Mouse (Mus musculus) brain, embryonic 14.5 days (tissue): ENCODE results near the gene Atp6v0e. TPM values are rescaled to one million over a fixed set of nuclear protein-coding genes. Genes with fewer than 3 reads are reported as not detected.

Experiments used
- DNase-seq: peaks from one replicate; pipeline ENCODE4 v3.0.0-alpha.2; 2011; ENCODE audit warnings: low read depth
- CTCF ChIP-seq: fragments of 200-500 bp; IDR thresholded peaks from 2 replicates; pipeline ENCODE4 v1.5.1; 2012; ENCODE audit warnings: inconsistent platforms, mild to moderate bottlenecking, moderate library complexity, borderline replicate concordance; ENCODE audit not compliant: insufficient read depth, insufficient read length; ENCODE audit errors: extremely low read depth
- POLR2A ChIP-seq: fragments of 200-500 bp; IDR thresholded peaks from 2 replicates; pipeline ENCODE4 v1.6.1; 2012; ENCODE audit warnings: mild to moderate bottlenecking, inconsistent platforms, borderline replicate concordance; ENCODE audit not compliant: poor library complexity, insufficient read depth, insufficient read length, severe bottlenecking; ENCODE audit errors: extremely low read depth
- polyA plus RNA-seq: library from polyadenylated mRNA; depleted of rRNA; stranded (reverse); fragments of >200 nt; gene quantifications from 2 replicates; pipeline ENCODE4 v1.2.3, GENCODE M21; 2012

The Atp6v0e gene
- polyA plus RNA-seq, 1 experiment = 79.1 TPM

GRCm38 (mm10) chr17:26625521-26626010 is 37.5 kb upstream of the Atp6v0e start:
- TF ChIP-seq CTCF (no peak), POLR2A (no peak)
- DNase-seq = no peak

- no peak for TF ChIP-seq CTCF
- no peak for TF ChIP-seq POLR2A
- DNase-seq = no peak
Measured at GRCm38 (mm10) chr17:26628479-26628878, 34.6 kb upstream of the Atp6v0e start.

- DNase-seq = no peak
- no peak for TF ChIP-seq CTCF
- TF ChIP-seq POLR2A = no peak
Measured at GRCm38 (mm10) chr17:26628936-26629335, 34.1 kb upstream of the Atp6v0e start.

- no peak for TF ChIP-seq CTCF
- no peak for TF ChIP-seq POLR2A
Measured at GRCm38 (mm10) chr17:26631811-26632327, 31.2 kb upstream of the Atp6v0e start.

GRCm38 (mm10) chr17:26633186-26633585 is 29.8 kb upstream of the Atp6v0e start:
- no peak for DNase-seq
- TF ChIP-seq POLR2A = no peak
- TF ChIP-seq CTCF = no peak

More at GRCm38 (mm10) chr17:26631811-26632327, 31.2 kb upstream of the Atp6v0e start:
- no peak for DNase-seq

- DNase-seq = no peak
- no peak for TF ChIP-seq POLR2A
- TF ChIP-seq CTCF = no peak
Measured at GRCm38 (mm10) chr17:26633926-26634325, 29.1 kb upstream of the Atp6v0e start.

GRCm38 (mm10) chr17:26634539-26634938 is 28.5 kb upstream of the Atp6v0e start:
- TF ChIP-seq CTCF (no peak), POLR2A (no peak)
- no peak for DNase-seq

GRCm38 (mm10) chr17:26635951-26636350 is 27.1 kb upstream of the Atp6v0e start:
- TF ChIP-seq POLR2A (no peak), CTCF (no peak)
- no peak for DNase-seq

GRCm38 (mm10) chr17:26637851-26638250 is 25.2 kb upstream of the Atp6v0e start:
- DNase-seq = no peak
- TF ChIP-seq CTCF (no peak), POLR2A (no peak)

- peak; percentile 72 for DNase-seq
- TF ChIP-seq CTCF = peak; percentile 94
- no peak for TF ChIP-seq POLR2A
Measured at GRCm38 (mm10) chr17:26638655-26639054, 24.4 kb upstream of the Atp6v0e start.

- DNase-seq = no peak
- TF ChIP-seq CTCF (no peak), POLR2A (no peak)
Measured at GRCm38 (mm10) chr17:26639791-26640190, 23.2 kb upstream of the Atp6v0e start.

GRCm38 (mm10) chr17:26640286-26640740 is 22.7 kb upstream of the Atp6v0e start:
- no peak for DNase-seq
- no peak for TF ChIP-seq CTCF
- TF ChIP-seq POLR2A = no peak
